Mouse (Mus musculus) erythroblast, embryonic 14.5 days (primary cell): ENCODE measurements at regions not wholly inside any gene's neighbourhood (a gene's known extent, or its start where the extent isn't known, plus 50 kb on each side); places are given as distances from the start of the nearest gene placed in this dataset.

Source experiments
- H3K27me3 ChIP-seq: 2 replicates; pipeline ENCODE4 v1.6.1; 2012; ENCODE audit warnings: inconsistent platforms; ENCODE audit not compliant: control insufficient read depth
- H3K36me3 ChIP-seq: 2 replicates; pipeline ENCODE4 v1.6.1; 2012; ENCODE audit warnings: mild to moderate bottlenecking, inconsistent platforms; ENCODE audit not compliant: control insufficient read depth
- H3K4me1 ChIP-seq: 2 replicates; pipeline ENCODE4 v1.6.1; 2012; ENCODE audit warnings: inconsistent platforms; ENCODE audit not compliant: control insufficient read depth
- H3K4me3 ChIP-seq: replicated peaks from 2 replicates; pipeline ENCODE3; 2012; ENCODE audit warnings: moderate library complexity, mild to moderate bottlenecking, inconsistent platforms
- H3K9me3 ChIP-seq: 2 replicates; pipeline ENCODE4 v1.6.1; 2012; ENCODE audit warnings: low read length, inconsistent platforms, mixed read lengths; ENCODE audit not compliant: control insufficient read depth
- GATA1 ChIP-seq: IDR thresholded peaks from 2 replicates; pipeline ENCODE4 v1.6.1; 2012; ENCODE audit warnings: low read length, inconsistent platforms, mixed read lengths
- TAL1 ChIP-seq: IDR thresholded peaks from 3 replicates; pipeline ENCODE4 v1.6.1; 2012; ENCODE audit warnings: low read length, inconsistent platforms, mixed read lengths

DNA sequence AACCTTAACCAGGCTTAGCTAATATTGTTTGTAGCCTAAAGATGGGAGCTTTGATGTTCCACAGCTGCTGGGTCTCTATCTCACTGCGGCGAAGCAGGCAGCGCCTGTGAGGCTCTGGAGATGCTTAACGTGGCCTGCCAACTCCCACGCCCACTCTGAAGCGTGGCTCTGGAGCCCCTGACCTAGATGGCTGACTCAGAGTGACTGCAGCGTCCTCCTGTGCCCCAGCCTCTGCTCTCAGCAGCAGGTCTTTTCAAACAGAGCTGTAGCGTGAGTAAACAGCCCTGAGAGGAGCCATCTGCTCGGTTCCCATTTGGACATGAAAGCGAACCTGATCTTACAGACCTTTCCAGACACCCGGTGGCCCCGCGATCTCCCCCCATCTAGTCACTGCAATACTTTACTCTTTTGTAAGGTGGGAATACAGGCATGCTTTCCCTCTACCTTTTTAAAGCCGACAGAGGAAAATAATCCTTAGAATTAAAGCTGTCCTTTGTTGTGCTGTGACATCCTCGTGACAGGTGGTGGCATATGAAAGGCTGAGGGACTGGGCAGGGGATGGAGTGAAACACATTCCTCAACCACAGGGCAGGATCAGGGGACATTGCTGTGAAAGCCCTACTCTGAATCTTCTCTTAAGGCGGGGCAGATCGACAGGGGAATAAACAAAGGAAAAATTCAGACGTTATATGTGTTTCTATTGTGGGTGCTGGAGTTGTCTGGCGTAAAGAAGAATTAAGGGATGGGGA, 1723.0 kb upstream of the Gm7489 start:
- Histone ChIP-seq H3K4me3 (no peak overlapping the region), H3K9me3 (no peaks in the 10 kb centered on the region)
- no peak for TF ChIP-seq TAL1
- no peak for TF ChIP-seq GATA1

DNA sequence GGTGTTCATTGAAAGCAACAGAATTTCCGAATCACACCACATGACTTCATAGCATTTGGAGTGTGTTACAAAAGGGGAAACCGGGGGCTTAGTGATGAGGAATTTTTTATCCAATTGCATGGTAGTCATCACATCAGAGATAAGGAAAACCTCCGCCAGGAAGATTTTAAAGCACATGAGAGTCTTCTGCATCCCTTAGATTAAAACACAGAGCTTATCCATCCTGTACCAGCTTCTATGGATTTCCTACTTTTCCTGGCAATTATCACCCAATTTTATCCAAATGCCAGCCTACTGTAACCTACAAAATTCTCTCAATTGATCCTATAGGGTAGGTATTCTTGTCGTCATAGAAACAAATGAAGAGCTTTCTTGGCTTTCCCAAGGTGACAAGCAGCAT, 1718.6 kb upstream of the Gm7489 start:
- TF ChIP-seq TAL1: peak; percentile 30; the same call in 2 of the 3 replicates
- TF ChIP-seq GATA1: no peak
- Histone ChIP-seq H3K27me3 (peaks cover 5% of the 10 kb centered on the region), H3K4me3 (peak overlapping the region; percentile 3), H3K9me3 (no peaks in the 10 kb centered on the region), H3K4me1 (peaks cover 42% of the 10 kb centered on the region), H3K36me3 (no peaks in the 10 kb centered on the region)

More for the DNA sequence above, 1723.0 kb upstream of the Gm7489 start:
- Histone ChIP-seq H3K4me1 (peaks cover 26% of the 10 kb centered on the region), H3K36me3 (no peaks in the 10 kb centered on the region), H3K27me3 (peaks cover 5% of the 10 kb centered on the region)

DNA sequence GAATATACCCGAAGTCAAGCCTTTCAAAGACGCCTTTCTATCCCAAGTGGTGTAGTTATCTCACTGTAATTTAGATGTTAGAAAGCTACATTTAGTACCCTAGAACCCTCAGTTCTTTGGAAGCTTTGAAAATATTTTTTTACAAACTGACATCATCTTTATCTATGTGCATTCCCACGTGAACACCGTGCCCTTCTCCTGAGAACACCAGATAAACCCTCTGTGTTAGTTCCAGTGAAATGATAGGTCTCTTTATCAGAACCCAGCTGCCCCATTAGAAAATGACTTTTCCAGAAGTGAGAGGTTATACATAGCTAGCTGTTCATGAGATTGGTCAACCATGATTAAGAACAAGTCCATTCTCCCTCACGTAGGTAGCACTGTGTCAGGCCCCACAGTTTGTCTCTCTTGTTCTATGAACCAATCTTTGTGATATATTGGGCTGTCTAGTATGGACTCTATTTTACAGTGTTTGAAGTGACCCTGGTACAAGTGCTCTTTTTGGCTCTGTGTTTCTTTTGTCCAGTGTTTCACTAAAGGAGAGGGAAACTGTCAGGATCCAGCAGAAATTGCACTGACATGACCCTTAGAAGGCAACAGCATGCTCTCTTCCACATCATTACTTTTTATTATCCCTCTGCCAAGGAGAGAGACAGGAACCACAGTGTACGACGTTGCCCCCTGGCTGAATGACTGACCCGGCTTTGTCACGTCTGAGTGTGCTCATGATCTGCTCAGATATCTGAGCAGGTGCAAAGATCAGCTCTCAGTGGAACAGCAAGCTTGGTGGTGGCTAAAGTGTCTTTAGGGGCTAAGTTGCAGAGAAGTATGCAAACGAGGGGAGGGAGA, 1717.9 kb upstream of the Gm7489 start:
- H3K36me3 ChIP-seq: no peaks in the 10 kb centered on the region
- H3K4me3 ChIP-seq: peak overlapping the region; percentile 3
- no peaks in the 10 kb centered on the region for H3K9me3 ChIP-seq
- TF ChIP-seq TAL1 (peak; percentile 51; the same call in 1 of the 3 replicates), GATA1 (peak; percentile 43; the same call in 1 of the 2 replicates)
- H3K4me1 ChIP-seq: peaks cover 40% of the 10 kb centered on the region
- H3K27me3 ChIP-seq: peaks cover 3% of the 10 kb centered on the region; the same call in 1 of the 2 replicates

DNA sequence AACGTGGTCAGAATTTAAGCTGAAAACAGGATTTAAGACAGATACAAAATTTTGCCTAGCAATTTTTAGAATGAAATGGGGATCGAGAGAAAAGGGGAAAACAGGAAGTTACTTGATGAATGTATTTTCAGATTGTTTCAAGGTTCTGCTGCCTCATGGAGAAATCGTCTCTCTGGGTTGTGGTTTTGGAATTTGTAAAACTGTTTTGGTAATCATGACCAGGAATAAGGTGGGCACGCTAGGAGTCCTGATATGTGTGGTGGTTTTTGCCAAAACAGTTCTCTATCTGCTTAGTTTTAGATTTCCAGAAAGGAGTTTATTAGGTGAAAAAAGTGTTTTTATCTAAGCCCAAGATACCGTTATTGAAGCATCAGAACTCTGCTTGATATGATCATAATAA, 1716.9 kb upstream of the Gm7489 start:
- no peak for TF ChIP-seq GATA1
- TF ChIP-seq TAL1: no peak
- Histone ChIP-seq H3K27me3 (peaks cover 3% of the 10 kb centered on the region), H3K36me3 (no peaks in the 10 kb centered on the region), H3K4me3 (no peak overlapping the region), H3K4me1 (peaks cover 40% of the 10 kb centered on the region), H3K9me3 (no peaks in the 10 kb centered on the region)

DNA sequence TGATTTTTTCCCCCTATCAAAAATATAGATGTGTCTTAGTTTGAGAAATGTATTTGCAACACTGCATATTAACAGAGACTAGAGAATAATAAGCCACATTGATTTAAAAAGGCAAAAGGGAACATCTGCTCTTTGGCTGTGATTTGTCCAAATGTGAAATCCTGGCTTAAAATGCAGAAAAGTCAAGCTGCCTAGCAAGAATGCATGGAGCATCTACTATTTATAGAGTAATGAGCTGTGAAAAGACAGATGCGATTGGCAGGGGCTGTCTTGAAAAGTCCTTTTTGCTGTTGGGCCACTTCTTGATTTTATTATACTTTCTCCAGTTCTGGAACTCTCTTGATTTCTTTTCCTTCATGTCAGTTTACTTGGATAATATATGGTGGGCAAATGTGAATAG, 1707.8 kb upstream of the Gm7489 start:
- Histone ChIP-seq H3K4me1 (no peaks in the 10 kb centered on the region), H3K36me3 (no peaks in the 10 kb centered on the region), H3K4me3 (no peak overlapping the region), H3K9me3 (no peaks in the 10 kb centered on the region), H3K27me3 (peaks cover 6% of the 10 kb centered on the region)
- no peak for TF ChIP-seq GATA1
- no peak for TF ChIP-seq TAL1

DNA sequence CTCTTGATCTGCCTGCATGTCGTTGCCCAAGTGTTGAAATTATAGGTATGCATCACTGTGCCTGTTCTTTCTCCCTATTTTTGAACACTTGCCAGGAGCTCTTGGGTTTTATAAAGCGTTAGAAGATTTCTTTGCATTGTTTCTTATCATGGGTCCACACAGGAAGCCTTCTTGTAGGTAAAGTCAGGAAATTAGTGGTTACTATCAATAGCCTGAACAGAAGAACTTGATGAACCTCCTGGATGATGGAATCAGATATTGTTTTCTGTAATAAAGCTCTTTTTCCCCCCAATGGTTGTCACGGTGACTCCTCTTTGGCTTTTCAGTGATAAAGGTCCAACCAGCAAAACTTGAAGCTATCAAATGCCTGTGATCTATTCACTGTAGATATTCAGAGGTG, 1706.0 kb upstream of the Gm7489 start:
- H3K36me3 ChIP-seq: no peaks in the 10 kb centered on the region
- TF ChIP-seq GATA1 (no peak), TAL1 (no peak)
- H3K4me1 ChIP-seq: no peaks in the 10 kb centered on the region
- H3K27me3 ChIP-seq: no peaks in the 10 kb centered on the region; the same call in 1 of the 2 replicates
- no peak overlapping the region for H3K4me3 ChIP-seq
- H3K9me3 ChIP-seq: no peaks in the 10 kb centered on the region

DNA sequence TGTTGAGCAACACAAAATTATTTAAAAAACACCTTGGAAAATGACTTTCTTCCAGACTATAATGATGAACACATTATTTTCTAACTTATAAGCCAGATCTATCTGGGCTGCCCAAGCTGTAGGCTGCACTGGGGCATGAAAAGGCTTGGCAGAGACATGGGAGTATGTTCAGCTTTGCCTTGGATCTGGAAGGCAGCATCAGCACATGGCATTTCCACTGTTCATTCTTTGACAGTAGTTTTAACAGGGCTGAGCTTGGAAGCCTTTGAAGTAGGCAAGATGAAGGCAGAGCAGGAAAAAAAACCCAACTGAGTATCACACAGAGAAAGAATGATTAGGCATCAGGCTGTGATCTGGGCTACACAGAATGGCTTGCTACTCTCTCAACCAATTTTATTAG, 1705.3 kb upstream of the Gm7489 start:
- Histone ChIP-seq H3K36me3 (no peaks in the 10 kb centered on the region), H3K9me3 (no peaks in the 10 kb centered on the region), H3K4me3 (no peak overlapping the region), H3K4me1 (no peaks in the 10 kb centered on the region), H3K27me3 (no peaks in the 10 kb centered on the region; the same call in 1 of the 2 replicates)
- TF ChIP-seq GATA1 (no peak), TAL1 (no peak)

DNA sequence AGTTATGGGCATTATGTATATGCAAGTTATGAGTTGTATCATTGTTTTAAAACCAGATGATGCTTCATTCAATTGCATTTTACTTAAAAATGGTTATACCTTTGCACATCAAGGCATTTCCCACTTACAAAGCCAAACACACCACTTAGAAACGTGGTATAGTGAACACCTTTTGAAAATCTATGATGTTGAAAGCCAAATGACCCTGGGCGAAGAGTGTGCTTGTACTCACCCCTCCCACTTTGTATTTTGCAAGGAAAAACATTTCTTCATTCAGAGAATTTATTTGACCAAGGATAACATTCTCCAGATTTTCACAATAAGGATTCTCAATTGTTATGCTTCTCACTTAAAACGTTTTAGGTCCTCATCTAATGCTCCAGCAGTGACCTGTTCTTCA, 1693.5 kb upstream of the Gm7489 start:
- H3K4me1 ChIP-seq: no peaks in the 10 kb centered on the region
- no peaks in the 10 kb centered on the region for H3K36me3 ChIP-seq
- no peak overlapping the region for H3K4me3 ChIP-seq
- H3K27me3 ChIP-seq: no peaks in the 10 kb centered on the region
- no peak for TF ChIP-seq GATA1
- TF ChIP-seq TAL1: no peak
- no peaks in the 10 kb centered on the region for H3K9me3 ChIP-seq

DNA sequence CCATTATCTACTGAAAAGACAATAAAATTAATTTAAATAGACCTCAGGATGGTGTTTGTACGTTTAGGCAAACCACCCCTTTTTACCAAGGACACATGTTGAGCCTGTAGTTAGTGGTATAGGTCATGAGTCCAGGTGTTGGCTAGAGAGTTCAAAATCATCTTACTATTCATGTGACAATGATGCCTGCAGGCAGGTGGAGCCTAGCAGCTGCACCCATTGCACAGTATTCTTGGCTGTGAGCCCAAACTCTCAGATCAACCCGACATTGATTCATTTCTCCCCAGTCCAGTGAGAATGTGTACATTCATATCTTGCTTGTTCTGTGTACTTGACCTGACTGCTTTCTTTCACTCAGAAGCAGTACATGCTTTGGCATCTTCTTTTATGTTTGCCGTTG, 1677.4 kb upstream of the Gm7489 start:
- no peaks in the 10 kb centered on the region for H3K4me1 ChIP-seq
- H3K36me3 ChIP-seq: no peaks in the 10 kb centered on the region
- TF ChIP-seq TAL1 (no peak), GATA1 (no peak)
- no peaks in the 10 kb centered on the region for H3K9me3 ChIP-seq
- no peaks in the 10 kb centered on the region for H3K27me3 ChIP-seq
- no peak overlapping the region for H3K4me3 ChIP-seq
